Mouse (Mus musculus) frontal cortex, postnatal 14 days (tissue): Measurements from ENCODE around the gene Pde4b.

ENCODE experiments used
- DNase-seq, 2 experiments: peaks; one replicate each; pipeline ENCODE4 v3.0.0; 2022; ENCODE audit warnings: low spot score in 2 of 2

Gene Pde4b

DNA sequence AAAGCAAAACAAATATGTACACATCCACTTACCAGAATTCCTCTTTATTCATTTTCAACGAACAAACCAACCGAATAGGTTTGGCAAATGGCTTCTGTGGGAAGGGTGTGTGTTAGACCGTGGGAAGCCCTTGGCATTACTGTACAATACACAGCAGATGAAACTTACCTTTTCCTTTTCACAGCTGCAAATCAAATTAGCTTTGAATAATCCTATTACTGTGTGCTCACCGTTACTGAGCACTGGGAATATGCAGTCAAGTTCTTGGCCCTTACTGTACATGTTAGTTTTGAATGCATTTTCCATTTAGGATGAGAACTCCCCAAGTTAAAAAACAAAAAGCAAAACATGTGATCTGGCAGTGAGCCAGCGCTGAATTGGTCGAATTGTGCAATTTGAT is 199.8 kb downstream of the Pde4b start:
- no peak for DNase-seq

- no peak for DNase-seq
Measured at GRCm38 (mm10) chr4:102290052-102290734, 202.8 kb downstream of the Pde4b start.

- DNase-seq = no peak
Measured at GRCm38 (mm10) chr4:102297558-102297957, 210.2 kb downstream of the Pde4b start.

GRCm38 (mm10) chr4:102302568-102302967 is 215.2 kb downstream of the Pde4b start:
- DNase-seq = no peak

- no peak for DNase-seq
Measured at GRCm38 (mm10) chr4:102307661-102308297, 220.4 kb downstream of the Pde4b start.

GRCm38 (mm10) chr4:102310630-102311029 is 223.3 kb downstream of the Pde4b start:
- DNase-seq = no peak

DNA sequence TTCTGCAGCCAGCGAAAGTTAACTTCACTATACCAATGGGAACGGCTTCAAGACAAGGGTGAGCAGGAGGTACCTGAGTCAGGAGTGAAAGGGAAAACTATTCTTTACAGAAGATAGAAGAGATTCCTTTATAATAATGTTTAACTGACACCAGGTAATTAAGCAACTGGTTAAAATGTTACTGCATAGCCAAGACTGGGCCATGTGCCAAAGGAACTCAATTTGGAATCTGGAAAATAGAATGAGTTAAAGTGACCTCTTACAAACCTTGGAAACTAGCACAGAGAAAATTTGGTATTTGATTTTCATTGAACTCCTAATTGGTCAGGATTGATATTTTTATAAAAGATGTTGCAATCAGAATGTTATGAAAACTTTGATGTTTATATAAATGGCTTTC is 228.7 kb downstream of the Pde4b start:
- DNase-seq = no peak

GRCm38 (mm10) chr4:102316699-102317285 is 229.4 kb downstream of the Pde4b start:
- DNase-seq = no peak

- DNase-seq = no peak
Measured at GRCm38 (mm10) chr4:102318596-102318995, 231.3 kb downstream of the Pde4b start.

DNA sequence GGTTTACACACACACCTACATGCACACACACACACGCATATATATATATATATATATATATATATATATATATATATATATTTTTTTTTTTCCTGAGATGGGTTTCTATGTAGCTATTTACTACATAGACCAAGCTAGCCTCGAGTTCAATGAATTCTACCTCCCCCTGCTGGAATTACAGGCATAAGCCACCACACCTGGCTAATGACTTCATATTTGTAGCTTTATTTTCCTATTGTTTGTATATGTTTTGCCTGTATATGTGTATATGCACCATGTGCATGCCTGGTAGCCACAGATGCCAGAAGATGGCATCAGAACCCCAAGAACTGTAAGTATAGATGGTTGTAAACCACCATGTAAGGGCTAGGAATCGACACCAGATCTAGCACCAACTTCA is 234.0 kb downstream of the Pde4b start:
- no peak for DNase-seq

DNA sequence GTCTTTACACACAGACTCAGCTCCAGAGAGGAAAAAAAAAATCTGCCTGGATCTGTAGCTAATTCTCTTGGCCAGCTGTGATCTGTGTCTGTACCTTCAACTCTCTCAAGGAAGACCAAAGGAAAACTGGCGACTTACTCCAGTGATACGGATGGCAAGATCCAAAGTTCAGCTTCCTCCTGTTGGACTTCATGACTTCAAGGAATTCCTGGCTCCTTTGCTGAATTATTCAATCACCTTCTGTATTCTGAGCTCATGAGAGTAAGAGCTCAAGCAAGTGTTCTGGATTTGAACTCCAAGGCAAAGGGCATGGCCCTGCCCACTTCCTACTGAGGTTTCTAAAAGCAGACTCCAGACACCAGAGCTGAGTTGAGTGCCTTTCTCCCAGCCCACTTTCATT is 245.0 kb downstream of the Pde4b start:
- no peak for DNase-seq

GRCm38 (mm10) chr4:102332885-102333284 is 245.5 kb downstream of the Pde4b start:
- no peak for DNase-seq

DNA sequence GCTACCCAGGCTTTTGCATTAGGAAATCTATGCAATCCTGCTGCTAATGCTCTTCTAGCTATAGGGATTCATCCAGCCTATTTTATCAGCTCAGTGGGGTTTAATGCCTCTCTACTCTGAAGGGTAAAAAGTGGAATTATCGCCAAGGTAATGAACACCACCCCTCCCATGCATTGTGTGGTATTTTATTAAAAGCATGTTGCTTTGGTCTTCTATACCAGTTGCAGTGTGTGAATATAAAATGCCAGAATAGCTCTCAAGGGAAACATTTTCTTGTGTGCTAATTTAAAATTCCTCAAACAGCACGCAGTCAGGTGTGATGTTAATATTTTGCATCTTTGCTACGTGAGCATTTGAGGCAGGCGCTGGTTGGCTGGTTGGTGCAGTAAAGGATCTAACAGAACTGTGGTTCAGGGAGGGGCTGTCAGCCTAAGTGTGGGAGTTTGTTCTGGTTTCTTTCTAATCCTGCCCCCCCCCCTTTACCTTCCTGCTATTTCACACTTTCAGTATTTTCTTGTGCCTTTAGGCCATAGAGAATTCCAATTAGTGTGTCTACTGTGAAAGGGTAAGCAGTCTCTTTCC is 259.7 kb downstream of the Pde4b start:
- no peak for DNase-seq

DNA sequence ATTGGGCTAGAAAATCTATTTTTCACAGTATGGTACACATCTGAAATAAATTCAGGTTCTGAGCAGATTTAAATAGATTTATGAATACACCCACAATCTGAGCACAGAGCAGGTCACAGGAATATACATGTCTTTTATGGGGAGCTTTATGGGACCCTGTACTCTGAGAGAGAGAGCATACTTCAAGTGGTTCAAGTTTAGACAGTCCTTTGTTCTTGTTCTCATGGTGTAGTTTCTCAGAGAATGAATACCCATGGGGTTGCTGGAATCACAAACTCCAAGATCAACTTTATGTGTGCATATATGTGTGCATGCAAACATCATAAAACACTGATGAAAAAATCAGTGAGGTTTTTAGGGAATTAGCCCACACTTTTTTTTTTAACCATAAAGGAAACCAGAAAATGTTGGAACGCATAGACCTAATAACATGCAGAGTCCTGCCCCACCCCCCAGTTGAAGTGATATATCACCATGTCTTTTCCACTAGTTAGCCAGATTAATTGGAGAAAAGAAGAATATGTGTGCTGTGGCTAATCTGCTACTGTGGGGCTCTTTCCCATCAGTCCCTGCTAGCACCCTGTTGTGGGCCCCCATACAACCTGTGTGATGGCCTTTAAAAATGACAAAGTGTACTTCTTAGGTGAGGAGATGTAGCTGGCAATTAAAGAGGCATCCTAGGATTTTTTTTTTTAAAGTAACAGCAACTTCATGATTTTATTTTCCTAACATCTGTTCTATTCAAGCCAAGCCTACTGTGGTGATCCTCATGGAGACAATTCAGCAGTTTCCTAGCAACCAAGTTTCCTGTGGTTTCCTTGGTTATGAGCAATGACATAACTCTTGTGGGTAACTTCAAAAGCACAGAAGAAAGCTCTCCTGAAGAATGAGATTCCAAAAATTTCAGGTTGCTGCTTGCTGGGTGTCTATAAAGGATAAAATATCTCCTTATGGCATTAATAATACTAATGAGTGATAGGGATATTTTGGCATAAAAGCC is 264.4 kb downstream of the Pde4b start:
- DNase-seq = no peak

DNA sequence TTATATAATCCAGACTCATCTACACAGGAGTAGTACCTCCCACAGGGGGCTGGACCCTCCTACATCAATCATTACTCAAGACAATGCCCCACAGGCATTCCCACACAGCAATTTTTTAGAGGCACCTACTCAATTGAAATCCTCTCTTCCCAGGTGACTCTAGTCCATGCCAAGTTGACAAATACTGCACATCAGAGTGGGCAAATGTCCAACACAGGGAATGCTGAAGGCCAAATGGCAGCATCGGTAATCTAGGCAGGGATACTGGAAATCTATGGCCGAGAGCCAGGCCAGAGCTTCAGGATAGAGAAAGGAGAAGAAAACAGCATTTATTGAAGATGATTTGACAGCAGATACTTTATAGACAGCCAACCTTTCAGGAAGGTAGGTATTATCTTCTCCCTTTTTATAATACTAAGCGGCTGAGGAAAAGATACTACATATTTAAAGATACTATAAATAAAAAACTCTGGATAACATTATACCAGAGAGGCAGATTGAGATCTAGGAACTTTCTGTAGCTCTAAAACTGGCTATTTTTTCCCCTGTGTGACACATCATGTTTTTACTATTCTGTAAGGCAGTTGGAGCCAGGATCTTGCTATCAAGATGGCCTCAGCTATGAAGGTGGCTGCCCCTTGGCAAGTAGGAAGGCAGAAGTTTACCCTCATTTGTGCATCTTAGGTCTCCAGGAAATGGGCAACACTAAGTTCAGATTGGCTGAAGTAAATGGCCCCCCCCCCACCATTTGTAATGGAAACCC is 266.5 kb downstream of the Pde4b start:
- DNase-seq = no peak

DNA sequence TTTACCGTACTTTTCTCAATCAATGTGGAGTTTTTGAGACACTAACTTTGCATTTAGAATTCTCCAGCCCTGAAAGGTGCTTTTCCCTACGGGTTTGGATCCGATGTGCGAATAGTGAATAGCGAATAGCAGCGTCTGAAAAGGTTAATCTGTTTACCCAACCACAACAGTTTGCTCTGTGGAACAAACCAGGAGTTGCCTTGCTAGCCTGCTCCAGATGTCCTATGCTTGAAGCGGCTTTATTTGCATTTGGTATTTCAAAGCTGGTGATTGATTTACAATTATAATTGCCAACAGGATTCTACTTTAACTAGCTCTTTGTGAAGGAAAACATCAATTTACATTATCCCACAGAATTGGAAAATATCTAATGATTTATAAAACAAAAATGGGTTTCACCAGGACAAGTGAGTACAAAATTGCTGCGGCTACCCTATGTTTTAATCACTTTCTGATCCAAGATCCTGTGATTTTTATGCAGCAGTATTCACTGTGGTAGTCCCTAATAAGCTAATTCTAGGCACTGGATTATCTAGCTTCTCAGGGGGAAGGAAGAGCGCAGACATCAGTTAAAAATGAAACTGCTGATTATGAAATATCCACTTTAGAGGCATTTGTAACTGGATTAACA is 280.9 kb downstream of the Pde4b start:
- DNase-seq = no peak

DNA sequence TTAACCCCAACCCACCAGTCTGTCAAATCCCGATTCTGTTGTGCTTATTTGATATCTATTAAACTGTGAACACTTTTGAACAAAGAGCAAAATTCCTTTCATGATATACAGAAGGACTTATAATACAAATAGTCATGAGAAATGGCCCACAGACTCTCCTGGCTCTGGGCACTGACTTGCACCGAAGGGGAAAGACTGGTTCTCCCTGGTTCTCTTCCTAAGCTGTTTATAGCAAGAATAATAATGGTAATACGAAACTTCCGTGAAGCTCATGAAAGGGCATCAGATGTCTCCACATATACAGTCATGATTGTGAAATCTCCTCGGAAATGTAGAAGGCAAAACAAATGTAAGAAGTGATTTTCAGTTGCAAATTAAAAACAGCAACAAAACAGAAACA is 287.3 kb downstream of the Pde4b start:
- no peak for DNase-seq

DNA sequence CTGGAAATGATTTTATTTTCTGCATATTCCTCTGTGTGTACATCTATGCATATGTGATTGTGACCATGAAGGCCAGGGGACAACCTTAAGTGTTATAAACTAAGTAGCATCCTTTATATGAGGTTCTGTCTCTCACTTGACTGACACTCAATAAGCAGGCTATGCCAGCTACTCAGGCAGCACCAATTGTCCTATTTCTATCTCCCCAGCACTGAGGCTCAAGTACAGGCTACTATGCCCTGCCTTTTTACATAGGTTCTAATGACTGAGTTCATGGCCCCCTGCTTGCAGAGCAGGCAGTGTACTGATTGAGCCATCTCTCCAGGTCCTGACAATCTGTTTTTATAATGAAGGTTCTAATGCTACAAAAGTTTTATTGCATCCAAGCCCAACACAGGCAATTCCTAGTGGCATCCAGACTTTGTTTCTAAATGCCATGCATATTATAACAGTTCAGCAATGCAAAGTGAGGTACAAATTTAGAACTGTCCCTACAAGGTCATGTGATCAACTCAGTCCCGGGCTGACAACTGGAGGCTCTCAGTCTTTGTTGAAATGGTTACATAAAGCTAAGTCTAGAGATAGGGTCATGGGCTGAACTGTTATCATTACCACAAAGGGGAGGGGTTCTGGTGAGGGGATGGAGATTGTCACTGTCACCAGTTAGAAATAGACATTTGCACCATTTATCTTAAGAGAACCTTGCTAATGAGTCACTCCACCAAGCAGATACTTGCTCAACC is 295.6 kb downstream of the Pde4b start:
- DNase-seq = no peak

DNA sequence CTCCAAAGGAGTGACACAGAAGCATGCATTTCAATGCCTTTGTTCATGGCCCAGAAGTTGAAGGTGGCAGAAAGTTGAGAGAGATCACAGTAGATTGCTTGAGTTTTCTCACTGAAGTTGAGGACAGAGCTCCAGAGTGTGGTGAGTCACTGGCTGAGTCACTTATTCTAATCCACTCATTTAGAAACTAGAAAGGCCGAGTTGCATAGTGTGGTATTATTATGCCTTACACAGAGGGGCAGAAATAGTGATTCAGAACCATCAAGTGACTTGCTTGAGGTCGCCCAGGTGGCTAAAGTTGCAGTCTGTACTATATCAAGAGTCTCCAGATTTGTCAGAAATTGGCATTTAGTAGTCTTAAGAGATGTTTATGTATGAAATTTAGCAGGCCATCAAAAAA is 306.3 kb downstream of the Pde4b start:
- no peak for DNase-seq

GRCm38 (mm10) chr4:102397334-102397733 is 310.0 kb downstream of the Pde4b start:
- DNase-seq = no peak
